Mouse (Mus musculus) brain, embryonic 14.5 days (tissue): ENCODE measurements around the gene Pde10a.

Source experiments
- CTCF ChIP-seq: fragments of 200-500 bp; IDR thresholded peaks from 2 replicates; pipeline ENCODE4 v1.5.1; 2012; ENCODE audit warnings: inconsistent platforms, mild to moderate bottlenecking, moderate library complexity, borderline replicate concordance; ENCODE audit not compliant: insufficient read depth, insufficient read length; ENCODE audit errors: extremely low read depth
- POLR2A ChIP-seq: fragments of 200-500 bp; IDR thresholded peaks from 2 replicates; pipeline ENCODE4 v1.6.1; 2012; ENCODE audit warnings: mild to moderate bottlenecking, inconsistent platforms, borderline replicate concordance; ENCODE audit not compliant: poor library complexity, insufficient read depth, insufficient read length, severe bottlenecking; ENCODE audit errors: extremely low read depth

GRCm38 (mm10) chr17:8995344-8995743 lies 470.2 kb downstream of the Pde10a start:
- no peak for TF ChIP-seq POLR2A
- TF ChIP-seq CTCF = no peak
